8 mouse cellular contexts compared by ENCODE assay signal in genomic region chr11:94629884-94630198, GRCm38 (mm10). TPM values are rescaled to one million over a fixed set of nuclear protein-coding genes. Genes with fewer than 3 reads are reported as not detected.
DNase-seq lines count a peak whose midpoint lies in the region; ATAC-seq lines count a peak whose summit lies in the region.

No protein-coding gene starts in this region.

- peaks cover 8% of the 10 kb centered on the region for H3K4me1 ChIP-seq in kidney, embryonic 14.5 days (ENCODE audit: control insufficient read depth, insufficient read depth, low read length)
- H3K4me1 ChIP-seq in hindbrain, embryonic 16.5 days (ENCODE audit: control insufficient read depth, insufficient read depth, low read depth, low read length), result peaks cover 6% of the 10 kb centered on the region
- H3K4me1 ChIP-seq in midbrain, embryonic 15.5 days, result peaks cover 14% of the 10 kb centered on the region

- peak overlapping the region; percentile 85 for H3K9ac ChIP-seq in kidney, embryonic 14.5 days (ENCODE audit: low read depth, low read length)
- H3K9ac ChIP-seq in hindbrain, embryonic 16.5 days (ENCODE audit: low read depth, low read length), result peak overlapping the region; percentile 91
- peak overlapping the region; percentile 92 for H3K9ac ChIP-seq in midbrain, embryonic 15.5 days

- under 1% methylated on average over 28 of the region's 28 CpGs for WGBS in kidney, embryonic 14.5 days
- 0% methylated on average over 28 of the region's 28 CpGs for WGBS in hindbrain, embryonic 16.5 days
- WGBS in midbrain, embryonic 15.5 days, result under 1% methylated on average over 28 of the region's 28 CpGs

- H3K9me3 ChIP-seq in kidney, embryonic 14.5 days (ENCODE audit: control insufficient read depth, low read length), result no peaks in the 10 kb centered on the region
- H3K9me3 ChIP-seq in hindbrain, embryonic 16.5 days (ENCODE audit: control insufficient read depth, low read length), result no peaks in the 10 kb centered on the region
- no peaks in the 10 kb centered on the region for H3K9me3 ChIP-seq in midbrain, embryonic 15.5 days

- H3K27me3 ChIP-seq in kidney, embryonic 14.5 days (ENCODE audit: control insufficient read depth, insufficient read depth, low read length), result no peaks in the 10 kb centered on the region
- H3K27me3 ChIP-seq in hindbrain, embryonic 16.5 days (replicated peaks; ENCODE audit: control insufficient read depth, insufficient read depth, low read length), result no peaks in the 10 kb centered on the region
- H3K27me3 ChIP-seq in midbrain, embryonic 15.5 days (replicated peaks), result no peaks in the 10 kb centered on the region

- ATAC-seq in kidney, embryonic 14.5 days (ENCODE audit: low FRiP score, low TSS enrichment), result peak; percentile 83
- ATAC-seq in hindbrain, embryonic 16.5 days, result peak; percentile 79
- peak; percentile 65 for ATAC-seq in midbrain, embryonic 15.5 days (replicated peaks)

- DNase-seq in kidney, adult 9 months, result no peak
- DNase-seq in c-Kit-negative CD71-positive TER-119-positive erythroid progenitor cells, embryonic 14.5 days (ENCODE audit: low read depth, low spot score), result peak; percentile 35
- no peak for DNase-seq in thymus, postnatal 36 days
- no peak for DNase-seq in urinary bladder, postnatal 14 days (ENCODE audit: low spot score)
- DNase-seq in gastrocnemius, adult 18-20 months (ENCODE audit: low spot score), result no peak

- peaks cover 32% of the 10 kb centered on the region for H3K36me3 ChIP-seq in kidney, embryonic 14.5 days (ENCODE audit: control insufficient read depth, insufficient read depth, low read length)
- peaks cover 17% of the 10 kb centered on the region for H3K36me3 ChIP-seq in hindbrain, embryonic 16.5 days (ENCODE audit: control insufficient read depth, insufficient read depth, low read length)
- peaks cover 25% of the 10 kb centered on the region for H3K36me3 ChIP-seq in midbrain, embryonic 15.5 days (replicated peaks)

- peak overlapping the region; percentile 45; the same call in 1 of the 2 replicates for H3K27ac ChIP-seq in kidney, embryonic 14.5 days (ENCODE audit: low read depth, low read length)
- H3K27ac ChIP-seq in hindbrain, embryonic 16.5 days (ENCODE audit: low read depth, low read length), result peak overlapping the region; percentile 61
- peak overlapping the region; percentile 73 for H3K27ac ChIP-seq in midbrain, embryonic 15.5 days

- H3K4me3 ChIP-seq in kidney, embryonic 14.5 days (ENCODE audit: low read length), result peak overlapping the region; percentile 84
- H3K4me3 ChIP-seq in hindbrain, embryonic 16.5 days (ENCODE audit: low read length), result peak overlapping the region; percentile 96
- H3K4me3 ChIP-seq in midbrain, embryonic 15.5 days, result peak overlapping the region; percentile 100

- peak overlapping the region; percentile 73 for H3K4me2 ChIP-seq in kidney, embryonic 14.5 days (replicated peaks; ENCODE audit: low read depth, low read length)
- H3K4me2 ChIP-seq in hindbrain, embryonic 16.5 days (ENCODE audit: low read length), result peak overlapping the region; percentile 90
- peak overlapping the region; percentile 88 for H3K4me2 ChIP-seq in midbrain, embryonic 15.5 days

RNA-seq across cellular contexts. Expression of gene Lrrc59, which starts 0.3 kb away (rescaled TPM):
- 118 and 197 TPM in 2 replicates for polyA plus RNA-seq in kidney, embryonic 14.5 days (2014; fragmentation: Nextera tagmentation; extraction: Ambion mirVana)
- 153 and 171 TPM in 2 replicates for polyA plus RNA-seq in hindbrain, embryonic 16.5 days (2015; fragmentation: Nextera tagmentation; extraction: Ambion mirVana)
- 165 and 166 TPM in 2 replicates for polyA plus RNA-seq in midbrain, embryonic 15.5 days (2015; fragmentation: Nextera tagmentation; extraction: Ambion mirVana)
- total RNA-seq in gastrocnemius, adult 18-20 months (2021), result 10 to 100 TPM; 34.8 to 35.3 TPM

RNA-seq across cellular contexts. Expression of gene Mrpl27, which starts 23.7 kb away (rescaled TPM):
- polyA plus RNA-seq in kidney, embryonic 14.5 days (2014; fragmentation: Nextera tagmentation; extraction: Ambion mirVana), result 154 and 193 TPM in 2 replicates
- 141 and 157 TPM in 2 replicates for polyA plus RNA-seq in hindbrain, embryonic 16.5 days (2015; fragmentation: Nextera tagmentation; extraction: Ambion mirVana)
- 133 and 138 TPM in 2 replicates for polyA plus RNA-seq in midbrain, embryonic 15.5 days (2015; fragmentation: Nextera tagmentation; extraction: Ambion mirVana)
- 10 to 100 TPM; 43.0 to 49.5 TPM for total RNA-seq in gastrocnemius, adult 18-20 months (2021)

RNA-seq across cellular contexts. Expression of gene Eme1, which starts 23.9 kb away (rescaled TPM):
- 29.9 and 33.6 TPM in 2 replicates for polyA plus RNA-seq in kidney, embryonic 14.5 days (2014; fragmentation: Nextera tagmentation; extraction: Ambion mirVana)
- polyA plus RNA-seq in hindbrain, embryonic 16.5 days (2015; fragmentation: Nextera tagmentation; extraction: Ambion mirVana), result 3.5 and 4.4 TPM in 2 replicates
- 3.1 and 3.5 TPM in 2 replicates for polyA plus RNA-seq in midbrain, embryonic 15.5 days (2015; fragmentation: Nextera tagmentation; extraction: Ambion mirVana)
- not detected for total RNA-seq in gastrocnemius, adult 18-20 months (2021)

RNA-seq across cellular contexts. Expression of gene Acsf2, which starts 28.2 kb away (rescaled TPM):
- 9.1 and 11.5 TPM in 2 replicates for polyA plus RNA-seq in kidney, embryonic 14.5 days (2014; fragmentation: Nextera tagmentation; extraction: Ambion mirVana)
- polyA plus RNA-seq in hindbrain, embryonic 16.5 days (2015; fragmentation: Nextera tagmentation; extraction: Ambion mirVana), result 1.8 and 2.3 TPM in 2 replicates
- polyA plus RNA-seq in midbrain, embryonic 15.5 days (2015; fragmentation: Nextera tagmentation; extraction: Ambion mirVana), result 1.6 and 1.7 TPM in 2 replicates
- total RNA-seq in gastrocnemius, adult 18-20 months (2021), result 1 to 10 TPM; 1.6 to 2.1 TPM

RNA-seq across cellular contexts. Expression of gene Xylt2, which starts 47.5 kb away (rescaled TPM):
- polyA plus RNA-seq in kidney, embryonic 14.5 days (2014; fragmentation: Nextera tagmentation; extraction: Ambion mirVana), result 16.8 and 18.5 TPM in 2 replicates
- polyA plus RNA-seq in hindbrain, embryonic 16.5 days (2015; fragmentation: Nextera tagmentation; extraction: Ambion mirVana), result 13.0 and 14.4 TPM in 2 replicates
- 12.8 and 14.5 TPM in 2 replicates for polyA plus RNA-seq in midbrain, embryonic 15.5 days (2015; fragmentation: Nextera tagmentation; extraction: Ambion mirVana)
- 1 to 10 TPM; 2.9 TPM for total RNA-seq in gastrocnemius, adult 18-20 months (2021)
